Mouse (Mus musculus): ENCODE data around the gene Ppp5c.

DNA sequence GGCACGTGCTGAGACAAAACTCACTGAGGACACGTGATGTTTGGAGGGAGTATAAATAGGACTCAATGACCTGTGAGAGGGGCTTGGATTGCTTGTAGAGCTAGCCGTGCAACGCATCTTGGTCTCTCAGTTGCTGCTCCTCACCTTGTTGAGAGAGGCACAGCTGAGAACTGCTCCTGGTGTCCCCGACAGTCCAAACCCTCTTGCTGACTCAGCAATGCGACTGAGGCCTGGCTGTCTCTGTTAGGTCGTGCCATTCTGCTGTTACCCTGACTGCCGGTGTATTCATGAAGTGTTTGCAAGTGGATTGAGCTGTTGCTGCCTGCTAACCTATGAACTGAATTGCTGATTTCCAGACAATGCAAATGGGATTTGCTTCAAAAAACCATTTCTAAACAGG, 51.4 kb downstream of the Ppp5c start:
- TF ChIP-seq CTCF (IDR thresholded peaks at IDR 0.05; ENCODE audit: low read depth, low read length) (no peak), GATA2 (IDR thresholded peaks at IDR 0.05; ENCODE audit: borderline replicate concordance, low read depth, low read length) (no peak), TAL1 (conservative IDR thresholded peaks at IDR 0.05; ENCODE audit: low read depth, low read length) (no peak), GATA1 (IDR thresholded peaks at IDR 0.05; ENCODE audit: borderline replicate concordance, low read length) (no peak), POLR2AphosphoS5 (IDR thresholded peaks at IDR 0.05; ENCODE audit: insufficient replicate concordance, low read depth, low read length) (no peak)

All from G1E (cell line).